Mouse (Mus musculus): ENCODE results near the gene Vav3. TPM values are rescaled to one million over a fixed set of nuclear protein-coding genes. Genes with fewer than 3 reads are reported as not detected.

The Vav3 gene
- polyA plus RNA-seq, 1 experiment: 2.2 TPM

- Histone ChIP-seq H3K79me2 (ENCODE audit: control insufficient read depth, insufficient read depth) (no peaks in the 10 kb centered on the region), H3K36me3 (ENCODE audit: control insufficient read depth, insufficient read depth) (no peaks in the 10 kb centered on the region), H3ac (ENCODE audit: control insufficient read depth, insufficient read length, low read depth) (no peak overlapping the region), H3K4me3 (ENCODE audit: insufficient read depth, poor library complexity, severe bottlenecking) (no peak overlapping the region), H3K27me3 (ENCODE audit: control insufficient read depth, insufficient read depth, insufficient read length) (no peaks in the 10 kb centered on the region), H3K79me3 (ENCODE audit: low read depth) (no peaks in the 10 kb centered on the region)
- TF ChIP-seq USF1 (IDR thresholded peaks at IDR 0.05; ENCODE audit: low read depth) (no peak), CTCF (IDR thresholded peaks at IDR 0.05; ENCODE audit: control insufficient read depth, insufficient read depth, insufficient read length) (no peak), CEBPB (IDR thresholded peaks at IDR 0.05; ENCODE audit: low read depth) (no peak), MYOG (IDR thresholded peaks at IDR 0.05; ENCODE audit: control insufficient read depth, extremely low read depth, insufficient read length) (no peak), FOSL1 (IDR thresholded peaks at IDR 0.05; ENCODE audit: insufficient read depth, low read length, poor library complexity, severe bottlenecking) (no peak), MYOD1 (IDR thresholded peaks at IDR 0.05; ENCODE audit: control insufficient read depth, insufficient read length, low read depth) (no peak), MAX (IDR thresholded peaks at IDR 0.05) (no peak)
These were observed 37.8 kb downstream of the Vav3 start for GRCm38 (mm10) chr3:109378278-109378677.

- TF ChIP-seq CTCF (IDR thresholded peaks at IDR 0.05; ENCODE audit: control insufficient read depth, insufficient read depth, insufficient read length) (no peak), USF1 (IDR thresholded peaks at IDR 0.05; ENCODE audit: low read depth) (no peak), FOSL1 (IDR thresholded peaks at IDR 0.05; ENCODE audit: insufficient read depth, low read length, poor library complexity, severe bottlenecking) (no peak), MAX (IDR thresholded peaks at IDR 0.05) (no peak)
- Histone ChIP-seq H3ac (ENCODE audit: control insufficient read depth, insufficient read length, low read depth) (no peak overlapping the region), H3K4me3 (ENCODE audit: insufficient read depth, poor library complexity, severe bottlenecking) (no peak overlapping the region), H3K36me3 (ENCODE audit: control insufficient read depth, insufficient read depth) (no peaks in the 10 kb centered on the region), H3K27me3 (ENCODE audit: control insufficient read depth, insufficient read depth, insufficient read length) (no peaks in the 10 kb centered on the region), H3K79me3 (ENCODE audit: low read depth) (no peaks in the 10 kb centered on the region), H3K79me2 (ENCODE audit: control insufficient read depth, insufficient read depth) (no peaks in the 10 kb centered on the region)
These were observed 38.2 kb downstream of the Vav3 start for GRCm38 (mm10) chr3:109378684-109379083.

- no peak for TF ChIP-seq MAX (IDR thresholded peaks at IDR 0.05)
- TF ChIP-seq USF1 (IDR thresholded peaks at IDR 0.05; ENCODE audit: low read depth): no peak
- no peak for TF ChIP-seq CTCF (IDR thresholded peaks at IDR 0.05; ENCODE audit: control insufficient read depth, insufficient read depth, insufficient read length)
- no peak for TF ChIP-seq FOSL1 (IDR thresholded peaks at IDR 0.05; ENCODE audit: insufficient read depth, low read length, poor library complexity, severe bottlenecking)
- TF ChIP-seq MYOD1 (IDR thresholded peaks at IDR 0.05; ENCODE audit: control insufficient read depth, insufficient read length, low read depth): no peak
- TF ChIP-seq CEBPB (IDR thresholded peaks at IDR 0.05; ENCODE audit: low read depth): no peak
- H3ac ChIP-seq (ENCODE audit: control insufficient read depth, insufficient read length, low read depth): no peak overlapping the region
- H3K27me3 ChIP-seq (ENCODE audit: control insufficient read depth, insufficient read depth, insufficient read length): no peaks in the 10 kb centered on the region
- no peaks in the 10 kb centered on the region for H3K36me3 ChIP-seq (ENCODE audit: control insufficient read depth, insufficient read depth)
- no peaks in the 10 kb centered on the region for H3K79me2 ChIP-seq (ENCODE audit: control insufficient read depth, insufficient read depth)
- no peaks in the 10 kb centered on the region for H3K79me3 ChIP-seq (ENCODE audit: low read depth)
- H3K4me3 ChIP-seq (ENCODE audit: insufficient read depth, poor library complexity, severe bottlenecking): no peak overlapping the region
These were observed 48.3 kb downstream of the Vav3 start for GRCm38 (mm10) chr3:109388730-109389129.

GRCm38 (mm10) chr3:109401527-109401926 lies 61.1 kb downstream of the Vav3 start:
- TF ChIP-seq CEBPB (IDR thresholded peaks at IDR 0.05; ENCODE audit: low read depth) (no peak), CTCF (IDR thresholded peaks at IDR 0.05; ENCODE audit: control insufficient read depth, insufficient read depth, insufficient read length) (no peak), MYOD1 (IDR thresholded peaks at IDR 0.05; ENCODE audit: control insufficient read depth, insufficient read length, low read depth) (no peak)
- Histone ChIP-seq H3K36me3 (ENCODE audit: control insufficient read depth, insufficient read depth) (no peaks in the 10 kb centered on the region), H3K79me3 (ENCODE audit: low read depth) (no peaks in the 10 kb centered on the region), H3K27me3 (ENCODE audit: control insufficient read depth, insufficient read depth, insufficient read length) (no peaks in the 10 kb centered on the region), H3K4me3 (ENCODE audit: insufficient read depth, poor library complexity, severe bottlenecking) (no peak overlapping the region), H3ac (ENCODE audit: control insufficient read depth, insufficient read length, low read depth) (no peak overlapping the region), H3K79me2 (ENCODE audit: control insufficient read depth, insufficient read depth) (no peaks in the 10 kb centered on the region)

DNA sequence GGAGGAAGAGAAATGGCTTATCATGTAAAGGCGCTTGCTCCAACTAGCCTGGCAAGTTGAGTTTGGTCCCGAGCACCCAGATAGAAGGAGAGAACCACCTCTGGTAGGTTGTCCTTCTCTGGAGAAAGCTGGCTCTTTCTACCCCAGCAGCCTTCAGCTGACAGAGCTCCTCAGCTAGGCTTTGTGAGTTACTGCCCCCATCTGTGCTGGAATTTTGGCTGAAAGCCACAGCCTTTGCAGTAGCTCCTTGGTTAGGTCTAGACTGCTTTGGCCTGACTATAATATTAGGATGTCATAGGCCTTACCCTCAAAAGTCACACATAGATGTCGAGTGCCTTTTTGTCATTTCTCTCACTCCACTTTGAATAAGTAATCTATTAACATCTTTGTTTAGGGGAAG lies 70.8 kb downstream of the Vav3 start:
- Histone ChIP-seq H3K4me3 (ENCODE audit: insufficient read depth, poor library complexity, severe bottlenecking) (no peak overlapping the region), H3K79me2 (ENCODE audit: control insufficient read depth, insufficient read depth) (no peaks in the 10 kb centered on the region), H3K79me3 (ENCODE audit: low read depth) (no peaks in the 10 kb centered on the region), H3ac (ENCODE audit: control insufficient read depth, insufficient read length, low read depth) (no peak overlapping the region), H3K36me3 (ENCODE audit: control insufficient read depth, insufficient read depth) (no peaks in the 10 kb centered on the region), H3K27me3 (ENCODE audit: control insufficient read depth, insufficient read depth, insufficient read length) (no peaks in the 10 kb centered on the region)
- TF ChIP-seq MYOD1 (IDR thresholded peaks at IDR 0.05; ENCODE audit: control insufficient read depth, insufficient read length, low read depth) (no peak), USF1 (IDR thresholded peaks at IDR 0.05; ENCODE audit: low read depth) (no peak), CTCF (IDR thresholded peaks at IDR 0.05; ENCODE audit: control insufficient read depth, insufficient read depth, insufficient read length) (no peak), MYOG (IDR thresholded peaks at IDR 0.05; ENCODE audit: control insufficient read depth, extremely low read depth, insufficient read length) (no peak), FOSL1 (IDR thresholded peaks at IDR 0.05; ENCODE audit: insufficient read depth, low read length, poor library complexity, severe bottlenecking) (no peak), CEBPB (IDR thresholded peaks at IDR 0.05; ENCODE audit: low read depth) (no peak), MAX (IDR thresholded peaks at IDR 0.05) (no peak)

DNA sequence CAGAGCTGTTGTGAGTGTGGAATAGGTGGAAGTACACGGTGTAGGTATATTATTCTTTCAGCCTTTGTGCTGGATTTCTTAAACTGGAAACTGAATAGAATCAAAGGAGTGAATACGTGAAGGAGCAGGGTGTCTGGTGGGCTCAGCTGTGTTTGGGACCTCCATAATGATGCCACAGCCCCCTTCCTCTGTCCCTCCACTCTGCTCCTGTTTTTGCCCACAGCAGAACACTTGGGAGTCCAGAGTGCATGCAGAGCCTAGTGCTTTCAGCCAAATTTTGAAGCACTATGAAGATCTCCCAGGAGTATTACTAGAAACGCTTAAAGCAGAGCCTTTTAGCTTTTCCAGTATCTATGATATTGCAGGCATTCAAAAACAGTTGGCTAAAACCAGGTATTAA lies 80.0 kb downstream of the Vav3 start:
- Histone ChIP-seq H3ac (ENCODE audit: control insufficient read depth, insufficient read length, low read depth) (no peak overlapping the region), H3K27me3 (ENCODE audit: control insufficient read depth, insufficient read depth, insufficient read length) (no peaks in the 10 kb centered on the region), H3K79me3 (ENCODE audit: low read depth) (no peaks in the 10 kb centered on the region), H3K79me2 (ENCODE audit: control insufficient read depth, insufficient read depth) (no peaks in the 10 kb centered on the region), H3K4me3 (ENCODE audit: insufficient read depth, poor library complexity, severe bottlenecking) (no peak overlapping the region), H3K36me3 (ENCODE audit: control insufficient read depth, insufficient read depth) (no peaks in the 10 kb centered on the region)
- TF ChIP-seq MAX (IDR thresholded peaks at IDR 0.05) (no peak), USF1 (IDR thresholded peaks at IDR 0.05; ENCODE audit: low read depth) (no peak), MYOD1 (IDR thresholded peaks at IDR 0.05; ENCODE audit: control insufficient read depth, insufficient read length, low read depth) (no peak), CTCF (IDR thresholded peaks at IDR 0.05; ENCODE audit: control insufficient read depth, insufficient read depth, insufficient read length) (no peak), FOSL1 (IDR thresholded peaks at IDR 0.05; ENCODE audit: insufficient read depth, low read length, poor library complexity, severe bottlenecking) (no peak), CEBPB (IDR thresholded peaks at IDR 0.05; ENCODE audit: low read depth) (no peak), MYOG (IDR thresholded peaks at IDR 0.05; ENCODE audit: control insufficient read depth, extremely low read depth, insufficient read length) (no peak)

All from C2C12 (cell line).